Mouse (Mus musculus) kidney, postnatal 0 days (tissue): Measurements from ENCODE around the gene Atp6v0a4. TPM values are rescaled to one million over a fixed set of nuclear protein-coding genes. Genes with fewer than 3 reads are reported as not detected.

Experiments used
- ATAC-seq: fragments of 200-750 bp; cut with Nextera tagmentation; replicated peaks from 2 replicates; pipeline ENCODE4 v1.8.0; 2017; ENCODE audit warnings: low read depth, moderate number of reproducible peaks, moderate TSS enrichment, moderate library complexity; ENCODE audit not compliant: low FRiP score
- DNase-seq: peaks from one replicate; pipeline ENCODE4 v3.0.0-alpha.2; 2016; ENCODE audit warnings: low spot score
- H3K27ac ChIP-seq: fragments of 300-500 bp; sonication (generic); 2 replicates; pipeline ENCODE4 v1.5.1; 2014; ENCODE audit warnings: mild to moderate bottlenecking
- H3K27me3 ChIP-seq: fragments of 300-500 bp; sonication (generic); 2 replicates; pipeline ENCODE4 v1.6.1; 2014; ENCODE audit warnings: low read length, mixed read lengths; ENCODE audit not compliant: insufficient read depth
- H3K36me3 ChIP-seq: fragments of 300-500 bp; sonication (generic); 2 replicates; pipeline ENCODE4 v1.6.1; 2014; ENCODE audit warnings: low read length, mixed read lengths; ENCODE audit not compliant: insufficient read depth
- H3K4me1 ChIP-seq: fragments of 300-500 bp; sonication (generic); replicated peaks from 2 replicates; pipeline ENCODE4 v1.6.1; 2014; ENCODE audit warnings: antibody characterized with exemption, low read length, mixed read lengths; ENCODE audit not compliant: insufficient read depth
- H3K4me2 ChIP-seq: fragments of 300-500 bp; sonication (generic); 2 replicates; pipeline ENCODE4 v1.6.1; 2014; ENCODE audit warnings: mild to moderate bottlenecking, low read length, moderate library complexity, mixed read lengths
- H3K4me3 ChIP-seq: fragments of 300-500 bp; sonication (generic); replicated peaks from 2 replicates; pipeline ENCODE4 v1.5.1; 2014; ENCODE audit warnings: low read depth, low read length
- H3K9ac ChIP-seq: fragments of 300-500 bp; sonication (generic); 2 replicates; pipeline ENCODE4 v1.6.1; 2014; ENCODE audit warnings: low read depth, low read length
- H3K9me3 ChIP-seq: fragments of 300-500 bp; sonication (generic); replicated peaks from 2 replicates; pipeline ENCODE4 v1.6.1; 2016; ENCODE audit warnings: low read length, inconsistent platforms, mixed read lengths
- CTCF ChIP-seq: IDR thresholded peaks from 2 replicates; pipeline ENCODE4 v1.5.1; 2016; ENCODE audit warnings: antibody characterized with exemption, low read depth, mild to moderate bottlenecking, moderate library complexity
- WGBS: fragments of 180-500 bp; shearing (Covaris S2); extraction: QIAGEN DNeasy Blood & Tissue Kit; methylation state at CpG from one replicate; pipeline ENCODE4 v1.1.7; 2014; 5-methylcytosine and 5-hydroxymethylcytosine counted together
- polyA plus RNA-seq: library from polyadenylated mRNA; unstranded; fragments of >200 nt; fragmentation: Nextera tagmentation; extraction: Ambion mirVana; gene quantifications from 2 replicates; pipeline ENCODE4 v1.2.1, GENCODE M21; 2015

Atp6v0a4 gene
- polyA plus RNA-seq, 1 experiment from 2014 or later = 37.9 TPM

DNA sequence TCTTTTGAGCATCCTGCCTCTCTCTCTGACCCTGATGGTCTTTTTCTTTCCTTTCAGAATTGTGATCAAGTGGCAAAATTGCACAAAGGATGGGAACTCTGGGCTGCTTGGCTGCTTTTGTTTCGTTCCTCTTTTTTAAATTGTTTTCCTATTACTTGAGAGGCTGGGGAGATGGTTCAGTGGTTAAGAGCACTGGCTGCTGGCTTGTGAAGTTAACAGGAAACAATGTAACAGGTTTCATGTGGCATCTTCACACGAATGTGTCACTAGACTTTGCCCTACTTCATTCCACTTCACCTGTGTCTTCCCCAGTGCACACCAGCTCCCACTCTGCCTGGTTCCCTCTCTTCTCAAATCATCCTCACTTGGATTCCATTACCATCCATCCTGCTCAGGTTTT is 59.8 kb downstream of the Atp6v0a4 start:
- 51% methylated on average over 2 of the region's 2 CpGs for WGBS
- ATAC-seq = no peak

DNA sequence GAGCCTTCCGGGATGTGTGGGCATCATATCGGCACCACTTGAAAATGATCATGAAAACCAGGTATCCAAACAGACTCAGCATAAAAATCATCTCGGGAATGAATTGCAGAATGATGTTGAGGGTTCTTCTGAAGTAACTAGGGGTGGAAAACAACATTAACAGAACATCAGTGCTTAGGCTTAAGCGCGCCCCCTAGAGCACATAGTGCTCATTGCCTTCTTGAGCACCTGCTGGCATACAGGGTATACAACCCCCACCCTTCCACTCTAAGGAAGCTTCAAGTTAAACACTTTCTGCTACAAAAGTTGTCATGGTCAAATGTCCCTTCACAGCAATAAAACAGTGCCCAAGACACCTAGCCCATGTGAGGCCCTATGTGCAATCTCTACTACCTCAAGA is 65.6 kb downstream of the Atp6v0a4 start:
- Histone ChIP-seq H3K27me3 (no peaks in the 10 kb centered on the region), H3K9ac (no peak overlapping the region), H3K36me3 (no peaks in the 10 kb centered on the region), H3K4me2 (no peak overlapping the region), H3K9me3 (no peaks in the 10 kb centered on the region; the same call in 1 of the 2 replicates), H3K4me3 (no peak overlapping the region), H3K4me1 (no peaks in the 10 kb centered on the region), H3K27ac (no peak overlapping the region)
- DNase-seq = no peak
- ATAC-seq = no peak
- WGBS = 58% methylated on average over 5 of the region's 5 CpGs
- peak; percentile 56 for TF ChIP-seq CTCF

More for the DNA sequence above, 59.8 kb downstream of the Atp6v0a4 start:
- Histone ChIP-seq H3K27ac (no peak overlapping the region), H3K4me1 (no peaks in the 10 kb centered on the region), H3K27me3 (no peaks in the 10 kb centered on the region), H3K4me2 (no peak overlapping the region), H3K9ac (no peak overlapping the region), H3K4me3 (no peak overlapping the region), H3K36me3 (no peaks in the 10 kb centered on the region), H3K9me3 (no peaks in the 10 kb centered on the region; the same call in 1 of the 2 replicates)
- DNase-seq = no peak
- no peak for TF ChIP-seq CTCF

DNA sequence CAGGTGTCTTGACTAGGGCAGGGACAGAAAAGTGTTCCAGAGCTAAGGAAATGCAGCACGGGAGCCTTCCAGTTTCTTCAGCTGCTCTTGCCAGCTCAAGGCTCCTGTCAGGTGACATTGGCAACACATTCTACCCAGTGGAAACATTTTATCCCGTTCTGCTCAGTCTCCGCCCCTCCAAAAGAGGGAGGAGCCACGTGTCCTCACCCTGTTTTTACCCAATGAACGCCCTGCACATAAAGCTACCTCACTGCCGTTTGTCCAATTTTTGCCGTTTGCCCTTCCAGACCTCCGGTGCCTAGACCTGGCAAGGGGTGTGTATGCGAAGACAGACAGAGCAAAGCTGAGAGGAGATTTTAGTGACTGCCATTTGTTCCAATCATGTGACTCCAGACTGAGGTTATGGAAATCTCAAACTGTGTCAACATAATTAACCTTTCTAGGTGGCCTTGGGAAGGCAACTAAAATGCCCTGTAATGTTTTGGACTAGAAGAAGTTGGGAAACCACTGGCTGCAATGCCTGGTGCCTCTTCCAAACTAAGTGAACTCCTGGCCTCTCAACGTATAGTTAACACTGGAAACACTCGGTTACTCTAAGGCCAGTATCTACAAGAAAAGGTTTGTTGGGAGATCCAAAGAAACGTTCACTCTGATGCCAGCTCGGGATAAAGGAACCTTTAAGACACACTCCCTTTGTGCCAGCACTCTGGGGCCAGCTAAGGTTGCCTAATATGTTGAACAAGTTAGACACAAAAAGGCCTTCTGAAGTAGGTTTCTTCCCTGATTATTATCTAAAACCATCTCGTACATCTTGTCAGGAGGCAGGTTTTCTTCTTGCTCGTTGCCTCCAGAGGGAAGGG is 68.7 kb downstream of the Atp6v0a4 start:
- DNase-seq (no peak), ATAC-seq (no peak)
- 79% methylated on average over 15 of the region's 15 CpGs for WGBS

DNA sequence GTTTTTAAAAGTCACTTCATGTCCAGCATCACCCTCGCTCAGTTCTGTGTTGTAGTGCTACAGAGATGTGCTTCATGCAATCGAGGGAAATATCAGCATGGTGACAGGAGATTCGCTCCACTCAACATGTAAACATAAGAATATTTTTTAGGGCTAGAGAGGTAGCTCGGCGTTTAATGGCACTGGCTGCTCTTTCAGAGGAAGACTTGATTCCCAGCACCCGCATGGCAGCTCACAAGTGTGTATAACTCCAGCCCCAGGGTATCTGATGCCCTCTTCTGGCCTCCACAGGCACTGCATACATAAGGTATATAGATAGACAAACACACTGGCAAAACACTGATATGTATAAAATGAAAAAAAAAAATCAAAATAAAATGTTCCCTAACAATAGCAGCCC is 74.8 kb downstream of the Atp6v0a4 start:
- no peaks in the 10 kb centered on the region for H3K36me3 ChIP-seq
- H3K4me3 ChIP-seq = no peak overlapping the region
- no peak overlapping the region for H3K4me2 ChIP-seq
- WGBS = 76% methylated on average over 6 of the region's 6 CpGs
- peak; percentile 47; the same call in 1 of the 2 replicates for TF ChIP-seq CTCF
- no peaks in the 10 kb centered on the region for H3K9me3 ChIP-seq
- no peak overlapping the region for H3K9ac ChIP-seq
- peaks cover 10% of the 10 kb centered on the region for H3K4me1 ChIP-seq
- ATAC-seq = no peak
- H3K27me3 ChIP-seq = no peaks in the 10 kb centered on the region
- no peak for DNase-seq
- H3K27ac ChIP-seq = peak overlapping the region; percentile 77

More for the DNA sequence above, 68.7 kb downstream of the Atp6v0a4 start:
- H3K9me3 ChIP-seq = no peaks in the 10 kb centered on the region
- no peak for TF ChIP-seq CTCF
- H3K4me3 ChIP-seq = no peak overlapping the region
- no peak overlapping the region for H3K9ac ChIP-seq
- H3K27me3 ChIP-seq = no peaks in the 10 kb centered on the region
- H3K27ac ChIP-seq = no peak overlapping the region
- H3K4me2 ChIP-seq = no peak overlapping the region
- no peaks in the 10 kb centered on the region for H3K4me1 ChIP-seq
- no peaks in the 10 kb centered on the region for H3K36me3 ChIP-seq

DNA sequence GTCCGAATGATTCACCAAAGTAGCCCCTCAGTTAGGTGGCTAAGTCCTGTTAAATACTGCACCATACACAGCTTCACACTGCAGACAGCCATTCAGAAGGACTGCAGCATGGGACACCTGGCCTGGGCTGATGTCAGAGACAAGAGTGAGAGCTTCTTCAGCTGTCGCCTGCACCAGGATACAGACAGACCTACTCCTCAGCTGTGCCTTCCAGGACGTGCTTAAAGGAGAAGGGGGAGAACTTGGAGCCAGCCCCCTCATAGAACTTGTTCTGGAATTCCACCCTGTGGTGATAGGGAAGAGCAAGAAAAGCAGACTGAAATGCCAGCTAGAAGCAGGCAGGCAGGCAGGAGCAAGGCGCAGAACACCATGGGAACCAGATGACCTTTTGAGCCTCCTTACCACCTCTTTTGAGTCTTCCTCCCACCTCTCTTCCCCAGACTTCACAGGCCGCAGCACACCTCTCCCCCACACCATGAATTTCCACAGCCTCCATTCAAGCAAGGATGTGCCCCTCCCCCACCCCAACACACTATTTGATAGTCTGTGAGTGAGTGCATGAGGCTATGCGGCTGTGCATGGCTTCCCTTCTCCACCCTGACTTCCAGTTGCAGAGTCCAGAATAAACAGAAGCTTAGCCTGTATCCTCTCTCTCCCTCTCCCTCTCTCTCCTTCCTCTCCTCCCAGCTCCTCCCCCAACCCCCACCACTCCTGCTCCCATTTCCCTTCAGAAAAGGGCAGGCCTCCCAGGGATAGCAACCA is 75.4 kb downstream of the Atp6v0a4 start:
- Histone ChIP-seq H3K36me3 (no peaks in the 10 kb centered on the region), H3K4me2 (no peak overlapping the region), H3K9me3 (no peaks in the 10 kb centered on the region), H3K9ac (no peak overlapping the region), H3K27ac (peak overlapping the region; percentile 77), H3K4me3 (no peak overlapping the region), H3K27me3 (no peaks in the 10 kb centered on the region), H3K4me1 (peaks cover 10% of the 10 kb centered on the region)
- DNase-seq = peak; percentile 84
- no peak for TF ChIP-seq CTCF
- 17% methylated on average over 6 of the region's 6 CpGs for WGBS
- peak; percentile 84 for ATAC-seq

DNA sequence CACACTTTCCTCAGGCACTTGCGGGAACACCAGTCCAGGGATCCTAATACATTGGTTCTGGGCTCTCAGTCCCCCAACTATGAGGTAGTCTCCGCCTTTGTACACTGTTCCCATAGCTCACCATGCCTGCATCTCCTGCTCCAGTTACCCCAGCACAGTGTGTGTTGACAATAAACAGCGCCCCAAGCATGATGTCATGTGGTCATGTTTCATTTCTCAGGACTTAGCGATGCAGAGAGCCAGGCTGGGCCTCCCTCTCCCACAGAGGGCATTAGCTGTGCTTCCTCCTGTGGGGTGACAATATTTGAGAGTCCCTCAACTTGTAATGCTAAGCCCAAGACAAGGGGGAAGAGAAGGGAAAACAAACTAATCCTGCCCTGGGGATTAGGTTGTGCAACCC is 76.4 kb downstream of the Atp6v0a4 start:
- H3K9ac ChIP-seq = no peak overlapping the region
- no peak for TF ChIP-seq CTCF
- H3K4me1 ChIP-seq = peaks cover 10% of the 10 kb centered on the region
- H3K27ac ChIP-seq = peak overlapping the region; percentile 77
- DNase-seq (no peak), ATAC-seq (peak; percentile 34; the same call in 1 of the 2 replicates)
- no peaks in the 10 kb centered on the region for H3K27me3 ChIP-seq
- no peaks in the 10 kb centered on the region for H3K36me3 ChIP-seq
- H3K4me3 ChIP-seq = no peak overlapping the region
- WGBS = 66% methylated on average over 4 of the region's 4 CpGs
- no peak overlapping the region for H3K4me2 ChIP-seq
- no peaks in the 10 kb centered on the region for H3K9me3 ChIP-seq
